In the genomic region with DNA sequence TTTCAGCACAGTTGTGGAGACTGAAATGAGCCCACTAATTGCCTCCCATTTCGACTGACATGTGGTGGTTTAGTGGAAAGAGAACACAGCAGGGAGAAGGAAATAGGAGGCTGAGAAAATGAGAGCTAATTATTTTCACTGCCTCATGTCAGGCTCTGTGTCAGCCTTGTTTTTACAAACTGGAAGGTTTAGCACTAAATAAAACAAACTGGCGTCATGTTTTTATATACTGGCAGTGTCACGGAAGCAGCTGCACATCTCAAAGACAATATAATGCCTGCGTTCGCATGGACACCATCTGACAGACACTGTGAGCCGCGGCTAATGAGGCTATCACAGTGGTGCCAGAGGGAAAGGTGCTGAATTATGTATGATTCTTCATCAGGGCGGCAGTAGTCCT, we compare ENCODE assay signal across 11 mouse cellular contexts. TPM values are rescaled to one million over a fixed set of nuclear protein-coding genes. Genes with fewer than 3 reads are reported as not detected.
DNase-seq lines count a peak whose midpoint lies in the region; ATAC-seq and TF ChIP-seq lines count a peak whose summit lies in the region.
"Had no signal": no experiment of that assay in that cellular context is flagged by ENCODE, and none has a peak within 500 bp of the region (broad histone marks: within the 10 kb centered on the region; RNA-seq: fewer than 3 reads in every experiment).

No protein-coding gene starts in this region.

- peak overlapping the region; percentile 70 for H3K27ac ChIP-seq in hindbrain, embryonic 12.5 days
- H3K27ac ChIP-seq in midbrain, embryonic 12.5 days (replicated peaks) = peak overlapping the region; percentile 85
- H3K27ac ChIP-seq in liver, embryonic 11.5 days (ENCODE audit: low read depth, low read length) = no peak overlapping the region
- no peak overlapping the region for H3K27ac ChIP-seq in stomach, postnatal 0 days (replicated peaks)
- H3K27ac ChIP-seq: embryonic facial prominence, embryonic 13.5 days; heart, embryonic 13.5 days had no signal

- no peak overlapping the region for H3K4me3 ChIP-seq in hindbrain, embryonic 12.5 days
- 0 out of 2 replicates have a peak overlapping the region, but pooled peaks have one; percentile 3 for H3K4me3 ChIP-seq in midbrain, embryonic 12.5 days
- H3K4me3 ChIP-seq in liver, embryonic 11.5 days (ENCODE audit: low read depth, low read length) = no peak overlapping the region
- no peak overlapping the region for H3K4me3 ChIP-seq in stomach, postnatal 0 days (ENCODE audit: low read depth, low read length)
- H3K4me3 ChIP-seq: embryonic facial prominence, embryonic 13.5 days; heart, embryonic 13.5 days had no signal

- H3K9me3 ChIP-seq in hindbrain, embryonic 12.5 days (replicated peaks) = no peaks in the 10 kb centered on the region
- H3K9me3 ChIP-seq in midbrain, embryonic 12.5 days = no peaks in the 10 kb centered on the region
- no peaks in the 10 kb centered on the region for H3K9me3 ChIP-seq in liver, embryonic 11.5 days (ENCODE audit: control insufficient read depth, low read length)
- H3K9me3 ChIP-seq in stomach, postnatal 0 days (ENCODE audit: control insufficient read depth, low read length) = no peaks in the 10 kb centered on the region
- H3K9me3 ChIP-seq: embryonic facial prominence, embryonic 13.5 days; heart, embryonic 13.5 days had no signal

- H3K9ac ChIP-seq in hindbrain, embryonic 12.5 days = no peak overlapping the region
- no peak overlapping the region for H3K9ac ChIP-seq in midbrain, embryonic 12.5 days (replicated peaks)
- no peak overlapping the region for H3K9ac ChIP-seq in liver, embryonic 11.5 days (ENCODE audit: low read depth, low read length)
- H3K9ac ChIP-seq in stomach, postnatal 0 days (ENCODE audit: low read length) = no peak overlapping the region
- H3K9ac ChIP-seq: embryonic facial prominence, embryonic 13.5 days; heart, embryonic 13.5 days had no signal

- TF ChIP-seq EP300 in stomach, postnatal 0 days (optimal IDR thresholded peaks at IDR 0.05) = no peak

- no peaks in the 10 kb centered on the region for H3K36me3 ChIP-seq in hindbrain, embryonic 12.5 days
- H3K36me3 ChIP-seq in midbrain, embryonic 12.5 days = no peaks in the 10 kb centered on the region
- no peaks in the 10 kb centered on the region for H3K36me3 ChIP-seq in liver, embryonic 11.5 days (ENCODE audit: control insufficient read depth, insufficient read depth, low read length)
- peaks cover 3% of the 10 kb centered on the region; the same call in 1 of the 2 replicates for H3K36me3 ChIP-seq in stomach, postnatal 0 days (ENCODE audit: control insufficient read depth, insufficient read depth, low read length)
- H3K36me3 ChIP-seq: embryonic facial prominence, embryonic 13.5 days; heart, embryonic 13.5 days had no signal

- 4% methylated on average over 8 of the region's 8 CpGs for WGBS in hindbrain, embryonic 12.5 days
- 14% methylated on average over 8 of the region's 8 CpGs for WGBS in midbrain, embryonic 12.5 days
- 77% methylated on average over 8 of the region's 8 CpGs for WGBS in liver, embryonic 11.5 days
- WGBS in stomach, postnatal 0 days = 46% methylated on average over 8 of the region's 8 CpGs

- peaks cover 22% of the 10 kb centered on the region for H3K4me1 ChIP-seq in hindbrain, embryonic 12.5 days
- H3K4me1 ChIP-seq in midbrain, embryonic 12.5 days = peaks cover 38% of the 10 kb centered on the region
- H3K4me1 ChIP-seq in liver, embryonic 11.5 days (replicated peaks; ENCODE audit: control insufficient read depth, insufficient read depth, low read length) = no peaks in the 10 kb centered on the region
- H3K4me1 ChIP-seq in stomach, postnatal 0 days (replicated peaks; ENCODE audit: control insufficient read depth, insufficient read depth) = no peaks in the 10 kb centered on the region
- H3K4me1 ChIP-seq: heart, embryonic 13.5 days had no signal

- TF ChIP-seq CTCF in stomach, postnatal 0 days (IDR thresholded peaks at IDR 0.05; ENCODE audit: low read depth) = no peak

- H3K27me3 ChIP-seq in hindbrain, embryonic 12.5 days = no peaks in the 10 kb centered on the region
- H3K27me3 ChIP-seq in midbrain, embryonic 12.5 days = 0 out of 2 replicates have a peak, but pooled peaks cover 4% of the 10 kb centered on the region
- H3K27me3 ChIP-seq in liver, embryonic 11.5 days (replicated peaks; ENCODE audit: control insufficient read depth, insufficient read depth, low read length) = no peaks in the 10 kb centered on the region
- H3K27me3 ChIP-seq in stomach, postnatal 0 days (ENCODE audit: control insufficient read depth, insufficient read depth, low read length) = no peaks in the 10 kb centered on the region
- H3K27me3 ChIP-seq: embryonic facial prominence, embryonic 13.5 days; heart, embryonic 13.5 days had no signal

- H3K4me2 ChIP-seq in hindbrain, embryonic 12.5 days (replicated peaks) = peak overlapping the region; percentile 32
- peak overlapping the region; percentile 30 for H3K4me2 ChIP-seq in midbrain, embryonic 12.5 days (replicated peaks)
- no peak overlapping the region for H3K4me2 ChIP-seq in liver, embryonic 11.5 days
- H3K4me2 ChIP-seq in stomach, postnatal 0 days (replicated peaks; ENCODE audit: low read depth) = no peak overlapping the region
- H3K4me2 ChIP-seq: embryonic facial prominence, embryonic 13.5 days; heart, embryonic 13.5 days had no signal

- DNase-seq in right cerebral cortex, adult 18-20 months = peak; percentile 12
- no peak for DNase-seq in right cerebral cortex, postnatal 36 days (ENCODE audit: low spot score in 2 of 2)
- no peak for DNase-seq in liver, embryonic 11.5 days (ENCODE audit: low spot score)
- DNase-seq in adrenal gland, adult (ENCODE audit: inconsistent age in 2 of 2, low spot score in 1 of 2) = no peak
- DNase-seq in stomach, postnatal 0 days (ENCODE audit: low spot score) = no peak
- no peak for DNase-seq in urinary bladder, postnatal 4 days (ENCODE audit: low spot score in 2 of 2)
- DNase-seq: adrenal gland, postnatal 10 days had no signal

- peak; percentile 96 for ATAC-seq in hindbrain, embryonic 12.5 days (ENCODE audit: low FRiP score)
- ATAC-seq in midbrain, embryonic 12.5 days (ENCODE audit: low FRiP score, low read depth) = peak; percentile 95
- no peak for ATAC-seq in liver, embryonic 11.5 days (replicated peaks; ENCODE audit: low FRiP score)
- no peak for ATAC-seq in stomach, postnatal 0 days (ENCODE audit: low FRiP score, low TSS enrichment)

RNA-seq across cellular contexts. Expression of a gene that starts 49.2 kb away (rescaled TPM):
- polyA plus RNA-seq in hindbrain, embryonic 12.5 days (2016; fragmentation: Nextera tagmentation; extraction: Ambion mirVana) = 100 and 101 TPM in 2 replicates
- polyA plus RNA-seq in midbrain, embryonic 12.5 days (2016; fragmentation: Nextera tagmentation; extraction: Ambion mirVana) = 126 and 129 TPM in 2 replicates
- 156 and 165 TPM in 2 replicates for polyA plus RNA-seq in liver, embryonic 11.5 days (2014; fragmentation: Nextera tagmentation; extraction: Ambion mirVana)
- 40.3 and 42.7 TPM in 2 replicates for polyA plus RNA-seq in stomach, postnatal 0 days (2015; fragmentation: Nextera tagmentation; extraction: Ambion mirVana)

Comparison
In these comparisons a context has a peak if more than half of its experiments do, and no peak if none do; other contexts are left out.
1. ATAC-seq: peak in hindbrain, embryonic 12.5 days (single experiment) and midbrain, embryonic 12.5 days (single experiment); none in liver, embryonic 11.5 days (single experiment) and stomach, postnatal 0 days (single experiment).
2. H3K27ac ChIP-seq: peak in hindbrain, embryonic 12.5 days (single experiment) and midbrain, embryonic 12.5 days (single experiment); none in liver, embryonic 11.5 days (single experiment) and stomach, postnatal 0 days (single experiment).
3. H3K4me2 ChIP-seq: peak in hindbrain, embryonic 12.5 days (single experiment) and midbrain, embryonic 12.5 days (single experiment); none in liver, embryonic 11.5 days (single experiment) and stomach, postnatal 0 days (single experiment).